Mouse (Mus musculus): ENCODE data around the gene Lhfpl3.

Lhfpl3 gene

DNA sequence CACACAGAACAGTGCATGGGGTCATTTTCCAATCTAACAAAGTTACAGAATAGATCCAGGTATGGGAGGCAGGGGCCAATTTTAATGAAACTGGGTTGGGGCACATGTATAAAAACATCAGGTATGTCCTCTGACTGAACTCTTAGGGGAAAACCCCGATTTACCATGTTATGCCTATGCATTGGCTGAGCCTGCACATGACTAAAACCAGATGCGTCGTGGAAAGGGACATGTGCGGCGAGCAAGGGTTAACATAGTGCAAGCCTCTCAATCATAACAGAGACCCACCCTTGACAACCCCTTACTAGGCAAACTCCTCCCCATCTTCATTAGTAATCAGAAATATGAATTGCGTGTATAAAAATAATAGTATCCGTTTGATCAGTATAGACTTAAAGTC lies 533.5 kb downstream of the Lhfpl3 start:
- no peak for DNase-seq (ENCODE audit: low read depth, low spot score)

DNA sequence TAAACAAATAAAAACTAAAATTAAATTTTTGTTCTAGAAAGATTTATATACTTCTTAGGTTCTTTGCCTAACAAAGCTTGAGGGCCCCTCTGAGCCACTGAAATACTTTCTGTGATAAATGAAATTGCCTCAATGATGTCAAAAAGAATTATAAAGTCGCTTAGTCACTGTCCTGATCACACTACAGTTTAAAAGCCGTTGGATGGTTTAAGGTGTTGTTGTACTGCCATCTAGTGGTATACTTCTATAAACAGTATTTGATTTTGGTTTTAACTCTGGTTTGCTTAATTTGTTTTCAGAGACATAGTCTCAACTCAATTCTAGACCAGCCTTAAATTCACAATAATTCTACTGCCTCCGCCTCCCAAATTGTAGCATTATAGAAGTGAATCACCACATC lies 539.0 kb downstream of the Lhfpl3 start:
- peak; percentile 56 for DNase-seq (ENCODE audit: low read depth, low spot score)

DNA sequence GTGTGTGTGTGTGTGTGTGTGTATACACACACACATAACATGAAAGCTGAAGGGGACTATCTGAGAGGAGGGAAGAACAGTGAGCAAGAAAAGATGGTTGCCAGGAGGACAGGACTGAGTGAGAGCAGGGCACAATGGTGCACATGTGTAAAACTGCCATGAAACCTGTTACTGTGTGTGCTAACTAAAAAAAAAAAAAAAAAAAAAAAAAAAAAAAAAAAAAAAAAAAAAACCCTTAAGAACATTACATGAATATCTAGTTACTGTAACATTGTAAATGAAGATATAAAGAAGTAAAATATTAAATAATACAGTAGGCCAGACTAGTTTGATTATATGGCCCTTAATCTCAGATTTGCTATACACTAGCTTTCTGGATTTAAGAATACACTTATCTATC lies 543.3 kb downstream of the Lhfpl3 start:
- no peak for DNase-seq (ENCODE audit: low read depth, low spot score)
